Mouse (Mus musculus) lung, embryonic 15.5 days (tissue): Measurements from ENCODE around the gene Mbd5. TPM values are rescaled to one million over a fixed set of nuclear protein-coding genes. Genes with fewer than 3 reads are reported as not detected.

Experiments
- ATAC-seq: fragments of 200-750 bp; cut with Nextera tagmentation; 2 replicates; pipeline ENCODE4 v1.8.0; 2017; ENCODE audit warnings: moderate number of reproducible peaks, borderline replicate concordance; ENCODE audit not compliant: low FRiP score, low TSS enrichment; ENCODE audit errors: extremely low read depth
- H3K27ac ChIP-seq: fragments of 300-500 bp; sonication (generic); 2 replicates; pipeline ENCODE4 v1.5.1; 2015; ENCODE audit warnings: moderate library complexity, mild to moderate bottlenecking, inconsistent platforms
- H3K27me3 ChIP-seq: fragments of 300-500 bp; sonication (generic); 2 replicates; pipeline ENCODE4 v1.6.1; 2015; ENCODE audit warnings: inconsistent platforms
- H3K36me3 ChIP-seq: fragments of 300-500 bp; sonication (generic); 2 replicates; pipeline ENCODE4 v1.6.1; 2015; ENCODE audit warnings: inconsistent platforms
- H3K4me1 ChIP-seq: fragments of 300-500 bp; sonication (generic); 2 replicates; pipeline ENCODE4 v1.6.1; 2015; ENCODE audit warnings: inconsistent platforms
- H3K4me2 ChIP-seq: fragments of 300-500 bp; sonication (generic); 2 replicates; pipeline ENCODE4 v1.6.1; 2015; ENCODE audit warnings: inconsistent platforms, mild to moderate bottlenecking, moderate library complexity
- H3K4me3 ChIP-seq: fragments of 300-500 bp; sonication (generic); 2 replicates; pipeline ENCODE4 v1.5.1; 2015; ENCODE audit warnings: mild to moderate bottlenecking, inconsistent platforms
- H3K9ac ChIP-seq: fragments of 300-500 bp; sonication (generic); 2 replicates; pipeline ENCODE4 v1.6.1; 2015; ENCODE audit warnings: inconsistent platforms
- H3K9me3 ChIP-seq: fragments of 300-500 bp; sonication (generic); 2 replicates; pipeline ENCODE4 v1.6.1; 2016; ENCODE audit warnings: inconsistent platforms
- WGBS: fragments of 180-500 bp; shearing (Covaris S2); methylation state at CpG from one replicate; pipeline ENCODE4 v1.1.7; 2015; 5-methylcytosine and 5-hydroxymethylcytosine counted together
- polyA plus RNA-seq: library from polyadenylated mRNA; unstranded; fragments of >200 nt; fragmentation: Nextera tagmentation; extraction: Ambion mirVana; gene quantifications from 2 replicates; pipeline ENCODE4 v1.2.1, GENCODE M21; 2015

The Mbd5 gene
- polyA plus RNA-seq, 1 experiment from 2014 or later, result 21.9 TPM

DNA sequence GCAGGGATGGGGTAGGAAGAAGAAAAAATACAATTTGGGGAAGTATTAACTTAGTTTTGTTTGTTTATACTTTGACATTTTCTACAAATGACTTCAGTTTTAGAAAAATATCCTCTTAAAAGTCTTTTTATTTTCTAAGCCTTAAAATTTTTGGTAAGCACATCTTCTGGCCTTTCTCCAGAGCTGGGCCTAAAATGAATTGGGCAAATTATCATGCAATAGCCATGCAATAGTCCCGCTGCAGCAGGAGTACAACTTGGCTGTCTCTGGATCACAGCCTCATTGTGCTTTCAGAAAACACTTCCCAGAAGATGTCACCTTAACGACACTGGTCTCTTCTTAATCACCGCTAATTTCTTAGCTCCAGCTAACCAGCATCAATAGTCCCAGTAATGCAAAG, 91.2 kb downstream of the Mbd5 start:
- ATAC-seq, result no peak
- no peaks in the 10 kb centered on the region for H3K36me3 ChIP-seq
- 81% methylated on average over 3 of the region's 3 CpGs for WGBS

GRCm38 (mm10) chr2:49050030-49050429, 100.7 kb downstream of the Mbd5 start:
- Histone ChIP-seq H3K9ac (no peak overlapping the region), H3K4me3 (no peak overlapping the region), H3K36me3 (no peaks in the 10 kb centered on the region), H3K9me3 (no peaks in the 10 kb centered on the region), H3K4me2 (no peak overlapping the region), H3K27me3 (no peaks in the 10 kb centered on the region), H3K27ac (no peak overlapping the region), H3K4me1 (no peaks in the 10 kb centered on the region)
- WGBS, result 83% methylated on average over 4 of the region's 4 CpGs
- no peak for ATAC-seq

More for the DNA sequence above, 91.2 kb downstream of the Mbd5 start:
- Histone ChIP-seq H3K9ac (no peak overlapping the region), H3K4me1 (no peaks in the 10 kb centered on the region), H3K4me3 (no peak overlapping the region), H3K9me3 (peaks cover 5% of the 10 kb centered on the region; the same call in 1 of the 2 replicates), H3K27ac (no peak overlapping the region), H3K27me3 (no peaks in the 10 kb centered on the region), H3K4me2 (no peak overlapping the region)

DNA sequence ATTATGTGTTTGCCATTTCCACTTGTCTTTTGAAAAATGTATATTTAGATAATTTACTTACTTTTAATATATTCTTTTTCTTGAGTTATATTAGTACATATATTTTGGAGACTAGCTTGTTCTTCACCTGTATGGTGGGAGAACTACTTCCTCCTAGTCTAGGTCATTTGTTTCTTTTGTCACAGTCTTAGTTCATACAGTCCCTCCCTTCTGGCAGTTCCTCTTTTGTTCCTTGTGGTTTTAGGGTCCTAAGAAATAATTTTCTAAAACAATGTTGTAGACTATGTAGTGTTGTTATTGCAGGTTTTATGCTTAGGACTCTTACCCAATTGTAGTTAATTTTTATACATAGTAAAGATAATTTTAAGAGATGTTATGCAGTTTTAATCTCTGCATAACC, 118.6 kb downstream of the Mbd5 start:
- no peaks in the 10 kb centered on the region for H3K4me1 ChIP-seq
- H3K9me3 ChIP-seq, result no peaks in the 10 kb centered on the region
- H3K27ac ChIP-seq, result no peak overlapping the region
- H3K36me3 ChIP-seq, result no peaks in the 10 kb centered on the region
- H3K27me3 ChIP-seq, result no peaks in the 10 kb centered on the region
- no peak overlapping the region for H3K9ac ChIP-seq
- H3K4me3 ChIP-seq, result no peak overlapping the region
- no peak for ATAC-seq
- no peak overlapping the region for H3K4me2 ChIP-seq

GRCm38 (mm10) chr2:49084966-49085365, 135.7 kb downstream of the Mbd5 start:
- Histone ChIP-seq H3K27me3 (no peaks in the 10 kb centered on the region), H3K36me3 (no peaks in the 10 kb centered on the region), H3K4me2 (no peak overlapping the region), H3K9me3 (no peaks in the 10 kb centered on the region), H3K4me1 (no peaks in the 10 kb centered on the region), H3K9ac (no peak overlapping the region), H3K4me3 (no peak overlapping the region), H3K27ac (no peak overlapping the region)
- WGBS, result 70% methylated on average over 4 of the region's 4 CpGs
- no peak for ATAC-seq

- no peak overlapping the region for H3K9ac ChIP-seq
- H3K4me2 ChIP-seq, result no peak overlapping the region
- H3K9me3 ChIP-seq, result no peaks in the 10 kb centered on the region
- H3K27me3 ChIP-seq, result no peaks in the 10 kb centered on the region
- WGBS, result 86% methylated on average over 4 of the region's 4 CpGs
- no peaks in the 10 kb centered on the region for H3K36me3 ChIP-seq
- H3K4me1 ChIP-seq, result no peaks in the 10 kb centered on the region
- no peak overlapping the region for H3K27ac ChIP-seq
- ATAC-seq, result no peak
- no peak overlapping the region for H3K4me3 ChIP-seq
Observed at GRCm38 (mm10) chr2:49090771-49091170, 141.5 kb downstream of the Mbd5 start.

DNA sequence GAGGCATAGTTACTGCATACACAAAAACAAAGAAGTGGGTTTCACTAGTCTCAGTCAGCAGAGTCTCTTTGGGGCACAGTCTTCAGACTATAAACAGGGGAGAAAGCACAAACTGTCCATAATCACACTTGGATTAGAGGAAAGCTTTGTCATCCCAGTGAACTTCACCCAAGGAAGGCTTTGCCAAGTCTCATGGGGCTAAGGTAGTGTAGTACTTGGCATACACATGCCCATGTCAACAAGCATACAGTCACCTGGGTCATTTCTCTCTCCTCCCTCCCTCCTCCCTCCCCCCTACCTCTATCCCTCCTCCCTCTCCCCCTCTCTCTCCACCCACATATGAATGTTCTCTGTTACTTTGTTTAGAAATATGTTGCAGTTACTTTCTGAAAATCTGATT, 147.5 kb downstream of the Mbd5 start:
- no peak overlapping the region for H3K27ac ChIP-seq
- no peak overlapping the region for H3K4me2 ChIP-seq
- no peaks in the 10 kb centered on the region for H3K27me3 ChIP-seq
- H3K4me3 ChIP-seq, result no peak overlapping the region
- ATAC-seq, result no peak
- no peaks in the 10 kb centered on the region for H3K4me1 ChIP-seq
- H3K9me3 ChIP-seq, result no peaks in the 10 kb centered on the region
- H3K36me3 ChIP-seq, result no peaks in the 10 kb centered on the region
- H3K9ac ChIP-seq, result no peak overlapping the region

GRCm38 (mm10) chr2:49108906-49109305, 159.6 kb downstream of the Mbd5 start:
- Histone ChIP-seq H3K9me3 (no peaks in the 10 kb centered on the region), H3K4me3 (no peak overlapping the region), H3K4me1 (no peaks in the 10 kb centered on the region), H3K4me2 (no peak overlapping the region), H3K27ac (no peak overlapping the region), H3K36me3 (no peaks in the 10 kb centered on the region), H3K9ac (no peak overlapping the region), H3K27me3 (no peaks in the 10 kb centered on the region)
- ATAC-seq, result no peak

DNA sequence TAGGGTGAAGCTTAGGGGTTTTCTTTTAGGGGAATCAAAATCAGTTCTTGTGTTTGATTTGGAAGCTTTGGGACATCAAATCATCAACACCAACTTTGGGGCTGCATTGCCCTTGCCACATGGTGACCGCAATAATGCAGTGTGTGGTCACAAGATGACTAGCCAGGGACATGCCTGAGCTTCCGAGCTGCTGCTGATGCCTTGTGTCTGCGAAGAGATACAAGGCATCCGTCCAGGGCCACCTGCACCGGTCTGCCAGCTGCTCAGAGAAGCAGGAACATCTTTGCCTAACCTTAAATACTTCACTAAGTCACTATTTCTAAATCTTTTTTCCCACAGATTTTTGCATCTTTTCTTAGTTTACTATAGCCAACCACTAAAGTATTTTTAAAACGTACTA, 170.6 kb downstream of the Mbd5 start:
- Histone ChIP-seq H3K4me2 (no peak overlapping the region), H3K27me3 (no peaks in the 10 kb centered on the region), H3K27ac (no peak overlapping the region), H3K36me3 (no peaks in the 10 kb centered on the region), H3K4me3 (no peak overlapping the region), H3K4me1 (no peaks in the 10 kb centered on the region), H3K9me3 (no peaks in the 10 kb centered on the region), H3K9ac (no peak overlapping the region)
- 91% methylated on average over 6 of the region's 6 CpGs for WGBS
- ATAC-seq, result no peak

DNA sequence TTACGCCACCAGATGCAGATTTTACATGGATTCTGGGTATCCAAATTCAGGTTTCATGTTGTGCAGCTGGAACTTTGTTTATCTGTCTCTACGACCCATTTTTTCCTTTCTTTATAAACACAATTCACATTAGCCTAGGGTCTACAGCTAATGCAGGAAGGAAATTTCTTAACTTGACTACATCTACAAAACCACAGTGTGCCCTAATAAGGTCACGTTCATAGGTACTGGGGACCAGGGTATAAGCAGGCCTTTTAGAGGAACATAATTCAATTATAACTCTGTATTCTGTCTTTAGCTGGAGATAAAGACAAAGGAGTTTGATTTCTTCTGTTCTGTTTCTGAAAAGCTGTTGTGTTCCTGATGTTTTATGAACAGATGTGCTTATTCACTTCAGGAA, 172.3 kb downstream of the Mbd5 start:
- Histone ChIP-seq H3K4me3 (no peak overlapping the region), H3K36me3 (no peaks in the 10 kb centered on the region), H3K9ac (no peak overlapping the region), H3K4me2 (no peak overlapping the region), H3K27me3 (no peaks in the 10 kb centered on the region), H3K9me3 (no peaks in the 10 kb centered on the region), H3K27ac (no peak overlapping the region), H3K4me1 (no peaks in the 10 kb centered on the region)
- no peak for ATAC-seq
- 77% methylated on average over 3 of the region's 3 CpGs for WGBS

DNA sequence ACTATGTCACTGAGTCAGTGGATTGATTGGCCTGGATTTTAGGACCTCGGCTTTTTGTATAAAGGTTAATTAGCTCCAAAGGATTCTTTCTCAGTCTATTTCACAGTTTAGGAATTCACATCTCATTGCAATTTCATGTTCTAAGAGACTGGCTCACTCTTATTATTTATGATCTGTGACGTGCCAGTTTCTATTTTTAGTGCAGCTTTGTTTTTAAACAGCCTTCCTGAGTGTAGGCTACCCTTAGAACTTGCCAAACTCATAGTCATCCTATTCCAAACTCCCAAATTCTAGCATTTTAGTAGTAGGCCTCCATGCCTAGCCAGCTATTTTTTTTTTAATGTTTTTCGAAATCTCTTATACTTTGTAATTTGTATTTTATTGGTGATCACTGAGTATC, 192.9 kb downstream of the Mbd5 start:
- no peak overlapping the region for H3K4me3 ChIP-seq
- H3K36me3 ChIP-seq, result no peaks in the 10 kb centered on the region
- H3K9ac ChIP-seq, result no peak overlapping the region
- ATAC-seq, result no peak
- H3K9me3 ChIP-seq, result no peaks in the 10 kb centered on the region
- H3K27ac ChIP-seq, result no peak overlapping the region
- H3K27me3 ChIP-seq, result no peaks in the 10 kb centered on the region
- WGBS, result 54% methylated on average over 3 of the region's 3 CpGs
- H3K4me1 ChIP-seq, result no peaks in the 10 kb centered on the region
- H3K4me2 ChIP-seq, result no peak overlapping the region

DNA sequence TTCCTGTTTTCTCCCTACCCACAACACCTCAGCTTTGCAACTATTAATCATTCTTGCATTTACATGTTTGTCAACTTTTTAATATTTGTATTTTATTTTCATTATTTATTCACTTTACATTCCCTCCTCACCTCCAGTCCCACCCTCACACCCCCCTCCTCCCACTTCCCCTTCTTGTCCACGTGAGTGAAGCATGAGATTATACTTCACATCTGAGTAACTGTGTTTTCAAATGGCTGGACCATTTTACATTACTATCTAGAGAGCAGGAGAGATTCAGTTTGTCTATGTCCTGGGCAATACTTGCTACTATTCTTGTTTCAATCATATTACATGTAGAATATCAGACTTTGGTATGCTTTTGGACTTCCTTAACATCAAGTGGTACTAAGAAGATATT, 204.3 kb downstream of the Mbd5 start:
- H3K4me2 ChIP-seq, result no peak overlapping the region
- no peaks in the 10 kb centered on the region for H3K27me3 ChIP-seq
- no peaks in the 10 kb centered on the region for H3K36me3 ChIP-seq
- 56% methylated on average over 1 of the region's 1 CpGs for WGBS
- H3K27ac ChIP-seq, result no peak overlapping the region
- no peak overlapping the region for H3K9ac ChIP-seq
- H3K4me3 ChIP-seq, result no peak overlapping the region
- H3K4me1 ChIP-seq, result no peaks in the 10 kb centered on the region
- no peak for ATAC-seq
- no peaks in the 10 kb centered on the region for H3K9me3 ChIP-seq

DNA sequence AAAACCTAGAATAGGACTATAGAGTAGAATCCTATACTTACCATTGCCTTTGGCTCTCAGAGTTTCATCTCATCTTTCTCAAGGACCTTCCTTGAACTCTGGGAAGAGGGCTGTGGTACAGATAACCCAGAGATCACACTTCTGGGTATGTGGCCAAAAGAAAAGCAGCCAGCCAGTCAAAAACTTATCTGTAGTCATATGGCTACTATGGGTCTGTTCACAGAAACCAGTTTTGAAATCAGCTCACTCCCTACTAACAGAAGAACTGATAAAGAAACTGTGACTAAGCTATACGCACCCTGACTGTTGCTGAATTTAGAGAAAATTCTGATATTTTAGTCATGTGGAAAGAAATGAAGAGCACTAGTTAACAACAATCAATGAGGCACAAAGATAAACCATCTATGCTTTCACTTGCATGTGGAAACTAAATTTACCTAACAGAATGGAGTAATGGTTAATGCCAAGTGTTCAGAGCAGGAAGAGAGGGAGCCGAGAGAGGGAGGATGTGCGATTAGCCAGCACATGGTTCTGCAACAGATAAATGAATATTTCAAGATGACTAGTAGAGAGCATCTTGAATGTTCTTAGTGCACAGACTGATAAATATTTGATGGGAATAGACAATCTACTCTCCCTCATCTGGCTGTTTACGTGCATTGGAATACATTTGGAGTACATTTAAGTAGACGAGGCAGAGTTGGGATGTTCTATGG, 211.1 kb downstream of the Mbd5 start:
- H3K27ac ChIP-seq, result no peak overlapping the region
- no peak for ATAC-seq
- no peaks in the 10 kb centered on the region for H3K27me3 ChIP-seq
- no peak overlapping the region for H3K9ac ChIP-seq
- H3K4me1 ChIP-seq, result no peaks in the 10 kb centered on the region
- peaks cover 7% of the 10 kb centered on the region for H3K36me3 ChIP-seq
- H3K9me3 ChIP-seq, result no peaks in the 10 kb centered on the region; the same call in 1 of the 2 replicates
- no peak overlapping the region for H3K4me2 ChIP-seq
- 81% methylated on average over 5 of the region's 5 CpGs for WGBS
- no peak overlapping the region for H3K4me3 ChIP-seq

- Histone ChIP-seq H3K4me2 (no peak overlapping the region), H3K4me1 (no peaks in the 10 kb centered on the region), H3K27me3 (no peaks in the 10 kb centered on the region), H3K27ac (no peak overlapping the region), H3K4me3 (no peak overlapping the region), H3K36me3 (no peaks in the 10 kb centered on the region), H3K9ac (no peak overlapping the region), H3K9me3 (no peaks in the 10 kb centered on the region)
- no peak for ATAC-seq
- 89% methylated on average over 3 of the region's 3 CpGs for WGBS
Observed at GRCm38 (mm10) chr2:49169766-49170165, 220.5 kb downstream of the Mbd5 start.
